Mouse (Mus musculus) hindbrain, embryonic 16.5 days (tissue): ENCODE data around the gene Nt5c2. TPM values are rescaled to one million over a fixed set of nuclear protein-coding genes. Genes with fewer than 3 reads are reported as not detected.

ENCODE experiments used
- ATAC-seq: fragments of 200-750 bp; cut with Nextera tagmentation; 2 replicates; pipeline ENCODE4 v1.8.0; 2017; ENCODE audit warnings: moderate TSS enrichment, moderate library complexity
- H3K27ac ChIP-seq: fragments of 300-500 bp; sonication (generic); 2 replicates; pipeline ENCODE4 v1.5.1; 2014; ENCODE audit warnings: low read depth, mild to moderate bottlenecking, control low read depth, low read length, moderate library complexity
- H3K27me3 ChIP-seq: fragments of 300-500 bp; sonication (generic); replicated peaks from 2 replicates; pipeline ENCODE4 v1.6.1; 2014; ENCODE audit warnings: low read length; ENCODE audit not compliant: control insufficient read depth, insufficient read depth
- H3K36me3 ChIP-seq: fragments of 300-500 bp; sonication (generic); 2 replicates; pipeline ENCODE4 v1.6.1; 2014; ENCODE audit warnings: mild to moderate bottlenecking, low read length, moderate library complexity, mixed read lengths; ENCODE audit not compliant: control insufficient read depth, insufficient read depth
- H3K4me1 ChIP-seq: fragments of 300-500 bp; sonication (generic); 2 replicates; pipeline ENCODE4 v1.6.1; 2014; ENCODE audit warnings: low read depth, low read length; ENCODE audit not compliant: control insufficient read depth, insufficient read depth
- H3K4me2 ChIP-seq: fragments of 300-500 bp; sonication (generic); 2 replicates; pipeline ENCODE4 v1.6.1; 2014; ENCODE audit warnings: mild to moderate bottlenecking, low read length, control low read depth, moderate library complexity
- H3K4me3 ChIP-seq: fragments of 300-500 bp; sonication (generic); 2 replicates; pipeline ENCODE4 v1.5.1; 2014; ENCODE audit warnings: mild to moderate bottlenecking, low read length, control low read depth, moderate library complexity
- H3K9ac ChIP-seq: fragments of 300-500 bp; sonication (generic); 2 replicates; pipeline ENCODE4 v1.6.1; 2014; ENCODE audit warnings: low read depth, mild to moderate bottlenecking, control low read depth, low read length, moderate library complexity
- H3K9me3 ChIP-seq: fragments of 300-500 bp; sonication (generic); 2 replicates; pipeline ENCODE4 v1.6.1; 2014; ENCODE audit warnings: mild to moderate bottlenecking, low read length, moderate library complexity; ENCODE audit not compliant: control insufficient read depth
- WGBS: fragments of 180-500 bp; shearing (Covaris S2); extraction: QIAGEN DNeasy Blood & Tissue Kit; methylation state at CpG from one replicate; pipeline ENCODE4 v1.1.7; 2014; 5-methylcytosine and 5-hydroxymethylcytosine counted together
- polyA plus RNA-seq: library from polyadenylated mRNA; unstranded; fragments of >200 nt; fragmentation: Nextera tagmentation; extraction: Ambion mirVana; gene quantifications from 2 replicates; pipeline ENCODE4 v1.2.1, GENCODE M21; 2015

Gene Nt5c2
- polyA plus RNA-seq, 1 experiment from 2014 or later = 77.6 TPM

DNA sequence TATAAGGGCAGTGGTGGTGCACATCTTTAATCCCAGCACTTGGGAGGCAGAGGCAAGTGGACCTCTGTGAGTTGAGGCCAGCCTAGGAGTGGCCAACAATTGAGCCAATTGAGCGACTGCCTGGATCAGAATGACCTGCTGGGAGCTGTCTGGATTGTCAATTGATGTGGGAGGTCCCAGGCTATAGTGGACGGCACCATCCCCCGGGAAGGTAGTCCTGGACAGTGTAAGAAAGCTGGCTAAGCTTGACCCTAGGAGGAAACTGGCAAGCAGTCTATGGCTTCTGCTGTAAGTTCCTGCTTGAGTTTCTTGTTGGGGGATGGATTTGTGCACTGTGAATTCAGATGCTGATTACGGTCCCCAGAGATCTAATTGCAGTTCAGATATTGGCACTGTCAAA is 47.1 kb downstream of the Nt5c2 start:
- H3K9ac ChIP-seq = no peak overlapping the region
- no peaks in the 10 kb centered on the region for H3K9me3 ChIP-seq
- peaks cover 21% of the 10 kb centered on the region for H3K4me1 ChIP-seq
- no peaks in the 10 kb centered on the region for H3K36me3 ChIP-seq
- no peaks in the 10 kb centered on the region for H3K27me3 ChIP-seq
- WGBS = 34% methylated on average over 4 of the region's 4 CpGs
- no peak overlapping the region for H3K4me2 ChIP-seq
- no peak for ATAC-seq
- no peak overlapping the region for H3K27ac ChIP-seq
- H3K4me3 ChIP-seq = no peak overlapping the region

- Histone ChIP-seq H3K4me2 (no peak overlapping the region), H3K27me3 (no peaks in the 10 kb centered on the region), H3K9me3 (no peaks in the 10 kb centered on the region), H3K4me3 (no peak overlapping the region), H3K4me1 (peaks cover 10% of the 10 kb centered on the region), H3K36me3 (no peaks in the 10 kb centered on the region), H3K27ac (no peak overlapping the region), H3K9ac (no peak overlapping the region)
- 91% methylated on average over 6 of the region's 6 CpGs for WGBS
- ATAC-seq = no peak
These were observed 48.6 kb downstream of the Nt5c2 start for GRCm38 (mm10) chr19:46966330-46966729.

GRCm38 (mm10) chr19:46965496-46965895 is 49.5 kb downstream of the Nt5c2 start:
- Histone ChIP-seq H3K4me1 (peaks cover 10% of the 10 kb centered on the region), H3K36me3 (no peaks in the 10 kb centered on the region), H3K4me2 (no peak overlapping the region), H3K9me3 (no peaks in the 10 kb centered on the region), H3K9ac (no peak overlapping the region), H3K27me3 (no peaks in the 10 kb centered on the region), H3K4me3 (no peak overlapping the region), H3K27ac (no peak overlapping the region)
- no peak for ATAC-seq

DNA sequence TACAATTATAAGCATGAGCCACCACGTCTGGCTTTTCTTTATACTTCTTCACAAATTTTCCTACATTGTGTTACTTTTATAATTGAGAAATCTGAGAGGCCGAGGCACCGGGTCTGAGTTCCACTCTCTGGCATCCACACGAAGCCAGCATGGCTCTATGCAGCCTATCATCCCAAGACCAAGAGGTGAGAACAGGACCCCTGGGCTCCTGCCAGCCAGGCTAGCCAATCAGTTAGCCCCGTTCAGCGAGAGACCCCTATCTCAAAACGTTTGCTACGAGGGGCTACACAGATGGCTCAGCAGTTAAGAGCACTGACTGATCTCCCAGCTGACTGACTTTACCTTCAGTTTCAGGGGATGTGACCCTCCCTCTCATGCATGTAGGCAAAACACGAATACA is 50.6 kb downstream of the Nt5c2 start:
- H3K27me3 ChIP-seq = no peaks in the 10 kb centered on the region
- no peaks in the 10 kb centered on the region for H3K9me3 ChIP-seq
- H3K4me1 ChIP-seq = peaks cover 17% of the 10 kb centered on the region
- H3K4me2 ChIP-seq = no peak overlapping the region
- no peaks in the 10 kb centered on the region for H3K36me3 ChIP-seq
- H3K4me3 ChIP-seq = no peak overlapping the region
- no peak for ATAC-seq
- H3K27ac ChIP-seq = no peak overlapping the region
- no peak overlapping the region for H3K9ac ChIP-seq
- WGBS = 70% methylated on average over 9 of the region's 9 CpGs

DNA sequence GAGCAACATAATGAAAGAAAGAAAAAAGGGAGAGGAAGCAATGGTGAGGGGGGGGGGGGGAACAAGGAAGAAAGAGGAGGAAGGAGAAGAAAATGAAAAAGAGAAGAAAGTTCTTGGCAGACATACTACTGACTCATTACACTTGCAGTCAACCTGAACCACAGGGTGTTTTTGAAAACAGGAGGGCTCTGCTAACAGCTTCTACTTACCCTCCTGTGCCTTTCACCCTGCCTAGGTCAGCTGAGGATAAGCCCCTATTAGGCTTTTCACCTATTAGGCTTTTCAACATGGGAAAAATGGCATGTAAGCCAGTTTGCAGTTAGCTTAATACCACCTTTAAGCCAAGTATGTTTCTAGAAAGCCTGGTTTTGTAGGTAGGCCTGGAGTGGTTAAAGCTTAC is 51.5 kb downstream of the Nt5c2 start:
- Histone ChIP-seq H3K4me1 (peaks cover 20% of the 10 kb centered on the region), H3K4me2 (no peak overlapping the region), H3K9me3 (no peaks in the 10 kb centered on the region), H3K9ac (no peak overlapping the region), H3K4me3 (no peak overlapping the region), H3K36me3 (no peaks in the 10 kb centered on the region), H3K27me3 (no peaks in the 10 kb centered on the region), H3K27ac (no peak overlapping the region)
- ATAC-seq = no peak

DNA sequence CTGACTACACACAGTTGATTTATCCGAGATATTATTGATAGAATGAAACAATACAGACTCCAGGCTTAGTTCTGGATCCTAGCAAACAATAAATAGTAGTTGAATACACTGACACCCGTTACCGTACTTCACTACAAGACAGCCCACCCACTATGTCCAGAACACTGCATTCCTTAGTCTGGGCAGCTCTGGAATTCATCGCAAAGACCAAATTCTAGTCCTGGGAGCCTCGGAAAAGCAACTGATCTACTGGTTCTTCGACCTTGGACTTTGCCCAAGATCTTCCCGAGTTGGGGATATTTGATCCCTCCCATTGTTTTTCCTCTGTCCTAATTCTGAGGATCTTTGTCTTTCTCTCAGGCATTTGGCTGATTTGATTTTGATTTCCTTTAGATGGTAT is 52.1 kb downstream of the Nt5c2 start:
- H3K4me1 ChIP-seq = peaks cover 20% of the 10 kb centered on the region
- peak overlapping the region; percentile 76 for H3K4me2 ChIP-seq
- H3K9me3 ChIP-seq = no peaks in the 10 kb centered on the region
- no peak overlapping the region for H3K9ac ChIP-seq
- H3K4me3 ChIP-seq = peak overlapping the region; percentile 67
- H3K27me3 ChIP-seq = no peaks in the 10 kb centered on the region
- H3K36me3 ChIP-seq = no peaks in the 10 kb centered on the region
- no peak overlapping the region for H3K27ac ChIP-seq
- no peak for ATAC-seq
- WGBS = 25% methylated on average over 7 of the region's 7 CpGs

GRCm38 (mm10) chr19:46962171-46962772 is 52.7 kb downstream of the Nt5c2 start:
- peaks cover 20% of the 10 kb centered on the region for H3K4me1 ChIP-seq
- peak overlapping the region; percentile 95 for H3K9ac ChIP-seq
- peak overlapping the region; percentile 67 for H3K4me3 ChIP-seq
- H3K27ac ChIP-seq = peak overlapping the region; percentile 99
- ATAC-seq = peak; percentile 94
- H3K36me3 ChIP-seq = no peaks in the 10 kb centered on the region
- no peaks in the 10 kb centered on the region for H3K9me3 ChIP-seq
- H3K27me3 ChIP-seq = no peaks in the 10 kb centered on the region
- WGBS = under 1% methylated on average over 24 of the region's 54 CpGs
- H3K4me2 ChIP-seq = peak overlapping the region; percentile 76

DNA sequence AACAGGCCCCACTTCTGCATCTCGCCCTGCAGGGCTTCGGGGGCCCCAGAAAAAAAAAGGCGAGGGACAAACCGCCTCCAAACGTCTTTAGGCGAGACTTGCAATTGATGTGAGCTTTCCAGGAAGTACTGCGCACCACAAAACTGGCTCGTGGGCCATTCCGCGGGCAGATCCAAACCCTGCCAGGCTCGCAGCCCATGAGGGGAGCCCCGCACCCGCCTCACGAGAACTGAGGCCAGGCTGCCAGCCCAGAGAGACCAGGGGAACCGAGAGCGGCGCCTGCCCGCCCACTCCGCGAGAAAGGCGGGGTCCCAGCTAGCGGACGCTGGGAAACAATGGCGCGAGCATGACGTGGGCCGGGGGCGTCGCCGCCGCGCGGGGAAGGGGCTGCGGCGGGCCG is 53.3 kb downstream of the Nt5c2 start:
- Histone ChIP-seq H3K4me3 (peak overlapping the region; percentile 67), H3K9ac (peak overlapping the region; percentile 95), H3K9me3 (no peaks in the 10 kb centered on the region), H3K4me1 (peaks cover 20% of the 10 kb centered on the region), H3K4me2 (peak overlapping the region; percentile 76), H3K27ac (peak overlapping the region; percentile 99), H3K27me3 (no peaks in the 10 kb centered on the region), H3K36me3 (no peaks in the 10 kb centered on the region)
- peak; percentile 95 for ATAC-seq
- 1% methylated on average over 21 of the region's 36 CpGs for WGBS

DNA sequence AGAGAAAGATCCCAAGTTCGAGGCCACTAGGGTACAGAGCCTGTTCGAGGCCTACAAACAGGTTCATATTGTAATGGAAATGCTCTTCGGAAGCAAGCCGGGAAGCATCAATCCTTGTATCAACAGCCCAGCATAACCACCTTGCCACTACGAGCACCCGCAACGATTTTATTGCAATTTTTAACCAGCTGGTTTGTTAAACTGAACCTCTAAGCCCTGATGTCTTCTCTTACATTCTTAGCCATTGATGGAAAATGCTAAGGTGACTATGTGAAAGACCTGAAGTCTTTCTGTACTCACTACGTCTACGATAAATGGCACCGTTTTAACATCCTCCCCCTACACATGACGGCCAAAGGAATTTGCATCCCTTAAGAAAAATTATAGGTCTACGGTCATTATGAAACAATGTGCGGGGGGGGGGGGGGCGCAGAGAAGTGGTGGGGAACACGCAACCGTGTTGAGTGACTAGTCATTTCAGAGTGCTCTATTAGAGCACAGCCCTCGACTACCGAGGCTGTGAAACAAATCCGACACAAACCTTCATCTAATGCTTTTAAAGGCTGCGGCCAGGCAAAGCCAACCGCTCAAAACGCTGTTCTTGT is 53.8 kb downstream of the Nt5c2 start:
- ATAC-seq = peak; percentile 14; the same call in 1 of the 2 replicates
- Histone ChIP-seq H3K36me3 (no peaks in the 10 kb centered on the region), H3K4me1 (peaks cover 20% of the 10 kb centered on the region), H3K27me3 (no peaks in the 10 kb centered on the region), H3K4me3 (peak overlapping the region; percentile 67), H3K9me3 (no peaks in the 10 kb centered on the region), H3K9ac (peak overlapping the region; percentile 95), H3K4me2 (peak overlapping the region; percentile 76), H3K27ac (peak overlapping the region; percentile 99)
- WGBS = 2% methylated on average over 22 of the region's 22 CpGs
